Mouse (Mus musculus) midbrain, embryonic 15.5 days (tissue): ENCODE measurements at regions not wholly inside any gene's neighbourhood (a gene's known extent, or its start where the extent isn't known, plus 50 kb on each side); places are given as distances from the start of the nearest gene placed in this dataset.

Source experiments
- ATAC-seq: fragments of 200-750 bp; cut with Nextera tagmentation; replicated peaks from 2 replicates; pipeline ENCODE4 v1.8.0; 2017; ENCODE audit warnings: moderate TSS enrichment
- H3K27ac ChIP-seq: fragments of 300-500 bp; sonication (generic); 2 replicates; pipeline ENCODE4 v1.5.1; 2015; ENCODE audit warnings: mild to moderate bottlenecking, inconsistent platforms
- H3K27me3 ChIP-seq: fragments of 300-500 bp; sonication (generic); replicated peaks from 2 replicates; pipeline ENCODE4 v1.6.1; 2015; ENCODE audit warnings: inconsistent platforms
- H3K36me3 ChIP-seq: fragments of 300-500 bp; sonication (generic); replicated peaks from 2 replicates; pipeline ENCODE4 v1.6.1; 2015; ENCODE audit warnings: inconsistent platforms
- H3K4me1 ChIP-seq: fragments of 300-500 bp; sonication (generic); 2 replicates; pipeline ENCODE4 v1.6.1; 2015; ENCODE audit warnings: inconsistent platforms
- H3K4me2 ChIP-seq: fragments of 300-500 bp; sonication (generic); 2 replicates; pipeline ENCODE4 v1.6.1; 2015; ENCODE audit warnings: inconsistent platforms, mild to moderate bottlenecking, moderate library complexity
- H3K4me3 ChIP-seq: fragments of 300-500 bp; sonication (generic); 2 replicates; pipeline ENCODE4 v1.5.1; 2015; ENCODE audit warnings: mild to moderate bottlenecking, inconsistent platforms
- H3K9ac ChIP-seq: fragments of 300-500 bp; sonication (generic); 2 replicates; pipeline ENCODE4 v1.6.1; 2015; ENCODE audit warnings: mild to moderate bottlenecking, inconsistent platforms
- H3K9me3 ChIP-seq: fragments of 300-500 bp; sonication (generic); 2 replicates; pipeline ENCODE4 v1.6.1; 2016; ENCODE audit warnings: inconsistent platforms
- WGBS: fragments of 180-500 bp; shearing (Covaris S2); methylation state at CpG from one replicate; pipeline ENCODE4 v1.1.7; 2015; ENCODE audit warnings: mixed read lengths; 5-methylcytosine and 5-hydroxymethylcytosine counted together

- Histone ChIP-seq H3K4me3 (no peak overlapping the region), H3K27ac (no peak overlapping the region), H3K36me3 (no peaks in the 10 kb centered on the region), H3K27me3 (no peaks in the 10 kb centered on the region), H3K9ac (no peak overlapping the region), H3K9me3 (no peaks in the 10 kb centered on the region), H3K4me2 (no peak overlapping the region), H3K4me1 (no peaks in the 10 kb centered on the region)
- ATAC-seq, result no peak
These were observed 102.4 kb downstream of the Tmem182 start for GRCm38 (mm10) chr1:40907813-40908212.

GRCm38 (mm10) chr1:40913591-40913990 lies 108.2 kb downstream of the Tmem182 start:
- ATAC-seq, result no peak
- H3K27ac ChIP-seq, result no peak overlapping the region
- no peaks in the 10 kb centered on the region for H3K9me3 ChIP-seq
- H3K4me3 ChIP-seq, result no peak overlapping the region
- no peaks in the 10 kb centered on the region for H3K27me3 ChIP-seq
- no peaks in the 10 kb centered on the region for H3K36me3 ChIP-seq
- H3K4me1 ChIP-seq, result no peaks in the 10 kb centered on the region
- no peak overlapping the region for H3K4me2 ChIP-seq
- WGBS, result 64% methylated on average over 3 of the region's 3 CpGs
- H3K9ac ChIP-seq, result no peak overlapping the region

- H3K4me2 ChIP-seq, result no peak overlapping the region
- H3K9ac ChIP-seq, result no peak overlapping the region
- WGBS, result 83% methylated on average over 3 of the region's 3 CpGs
- H3K9me3 ChIP-seq, result no peaks in the 10 kb centered on the region
- H3K4me3 ChIP-seq, result no peak overlapping the region
- no peak for ATAC-seq
- no peaks in the 10 kb centered on the region for H3K4me1 ChIP-seq
- H3K27me3 ChIP-seq, result no peaks in the 10 kb centered on the region
- no peak overlapping the region for H3K27ac ChIP-seq
- H3K36me3 ChIP-seq, result no peaks in the 10 kb centered on the region
These were observed 118.9 kb downstream of the Tmem182 start for GRCm38 (mm10) chr1:40924271-40924670.

- Histone ChIP-seq H3K27ac (no peak overlapping the region), H3K9me3 (no peaks in the 10 kb centered on the region), H3K36me3 (no peaks in the 10 kb centered on the region), H3K27me3 (no peaks in the 10 kb centered on the region), H3K4me1 (no peaks in the 10 kb centered on the region), H3K4me3 (no peak overlapping the region), H3K4me2 (no peak overlapping the region), H3K9ac (no peak overlapping the region)
- no peak for ATAC-seq
- WGBS, result 62% methylated on average over 7 of the region's 7 CpGs
These were observed 119.4 kb downstream of the Tmem182 start for GRCm38 (mm10) chr1:40924780-40925179.

- no peaks in the 10 kb centered on the region for H3K9me3 ChIP-seq
- no peak overlapping the region for H3K27ac ChIP-seq
- 88% methylated on average over 5 of the region's 5 CpGs for WGBS
- H3K4me3 ChIP-seq, result no peak overlapping the region
- no peak overlapping the region for H3K4me2 ChIP-seq
- no peaks in the 10 kb centered on the region for H3K27me3 ChIP-seq
- no peak for ATAC-seq
- H3K36me3 ChIP-seq, result no peaks in the 10 kb centered on the region
- no peaks in the 10 kb centered on the region for H3K4me1 ChIP-seq
- no peak overlapping the region for H3K9ac ChIP-seq
These were observed 126.0 kb downstream of the Tmem182 start for GRCm38 (mm10) chr1:40931374-40931773.

- H3K4me3 ChIP-seq, result no peak overlapping the region
- ATAC-seq, result no peak
- WGBS, result 63% methylated on average over 3 of the region's 3 CpGs
These were observed 131.3 kb downstream of the Tmem182 start for GRCm38 (mm10) chr1:40936729-40937128.

GRCm38 (mm10) chr1:40942751-40943150 lies 137.3 kb downstream of the Tmem182 start:
- Histone ChIP-seq H3K27me3 (no peaks in the 10 kb centered on the region), H3K36me3 (no peaks in the 10 kb centered on the region), H3K9ac (no peak overlapping the region), H3K4me3 (no peak overlapping the region), H3K27ac (peak overlapping the region; percentile 60), H3K4me1 (peaks cover 10% of the 10 kb centered on the region; the same call in 1 of the 2 replicates), H3K9me3 (no peaks in the 10 kb centered on the region), H3K4me2 (peak overlapping the region; percentile 21; the same call in 1 of the 2 replicates)
- 74% methylated on average over 14 of the region's 14 CpGs for WGBS
- 0 out of 2 replicates have a peak, but pooled peaks have one; percentile 24 for ATAC-seq

More at GRCm38 (mm10) chr1:40936729-40937128, 131.3 kb downstream of the Tmem182 start:
- H3K4me1 ChIP-seq, result no peaks in the 10 kb centered on the region
- no peaks in the 10 kb centered on the region for H3K9me3 ChIP-seq
- H3K27ac ChIP-seq, result no peak overlapping the region
- H3K27me3 ChIP-seq, result no peaks in the 10 kb centered on the region
- no peak overlapping the region for H3K4me2 ChIP-seq
- no peaks in the 10 kb centered on the region for H3K36me3 ChIP-seq
- no peak overlapping the region for H3K9ac ChIP-seq

GRCm38 (mm10) chr1:40943165-40943564 lies 137.8 kb downstream of the Tmem182 start:
- 0 out of 2 replicates have a peak, but pooled peaks have one; percentile 42 for ATAC-seq
- WGBS, result 40% methylated on average over 7 of the region's 7 CpGs
- Histone ChIP-seq H3K9me3 (no peaks in the 10 kb centered on the region), H3K4me1 (peaks cover 10% of the 10 kb centered on the region; the same call in 1 of the 2 replicates), H3K9ac (no peak overlapping the region), H3K4me3 (no peak overlapping the region), H3K36me3 (no peaks in the 10 kb centered on the region), H3K27ac (peak overlapping the region; percentile 60), H3K4me2 (peak overlapping the region; percentile 21; the same call in 1 of the 2 replicates), H3K27me3 (no peaks in the 10 kb centered on the region)

- H3K4me1 ChIP-seq, result no peaks in the 10 kb centered on the region
- ATAC-seq, result no peak
- H3K27me3 ChIP-seq, result no peaks in the 10 kb centered on the region
- no peak overlapping the region for H3K4me2 ChIP-seq
- no peak overlapping the region for H3K4me3 ChIP-seq
- no peak overlapping the region for H3K27ac ChIP-seq
- 85% methylated on average over 5 of the region's 5 CpGs for WGBS
- H3K9ac ChIP-seq, result no peak overlapping the region
- H3K36me3 ChIP-seq, result no peaks in the 10 kb centered on the region
- H3K9me3 ChIP-seq, result no peaks in the 10 kb centered on the region
These were observed 145.2 kb downstream of the Tmem182 start for GRCm38 (mm10) chr1:40950641-40951040.

- 71% methylated on average over 14 of the region's 14 CpGs for WGBS
- Histone ChIP-seq H3K27ac (peak overlapping the region; percentile 39), H3K4me1 (no peaks in the 10 kb centered on the region), H3K4me2 (no peak overlapping the region), H3K27me3 (no peaks in the 10 kb centered on the region), H3K36me3 (no peaks in the 10 kb centered on the region), H3K4me3 (no peak overlapping the region), H3K9me3 (no peaks in the 10 kb centered on the region), H3K9ac (no peak overlapping the region)
- ATAC-seq, result peak; percentile 71
These were observed 149.3 kb downstream of the Tmem182 start for GRCm38 (mm10) chr1:40954720-40955163.

GRCm38 (mm10) chr1:40967768-40968504 lies 162.5 kb downstream of the Tmem182 start:
- H3K4me1 ChIP-seq, result no peaks in the 10 kb centered on the region
- no peaks in the 10 kb centered on the region for H3K9me3 ChIP-seq
- H3K9ac ChIP-seq, result no peak overlapping the region
- H3K36me3 ChIP-seq, result no peaks in the 10 kb centered on the region
- no peak overlapping the region for H3K4me3 ChIP-seq
- no peaks in the 10 kb centered on the region for H3K27me3 ChIP-seq
- H3K27ac ChIP-seq, result no peak overlapping the region
- no peak for ATAC-seq
- WGBS, result 69% methylated on average over 17 of the region's 17 CpGs
- H3K4me2 ChIP-seq, result no peak overlapping the region

GRCm38 (mm10) chr1:40983762-40984161 lies 178.4 kb downstream of the Tmem182 start:
- H3K9ac ChIP-seq, result no peak overlapping the region
- no peak overlapping the region for H3K27ac ChIP-seq
- no peak overlapping the region for H3K4me2 ChIP-seq
- H3K4me1 ChIP-seq, result no peaks in the 10 kb centered on the region
- 66% methylated on average over 2 of the region's 2 CpGs for WGBS
- ATAC-seq, result no peak
- H3K9me3 ChIP-seq, result no peaks in the 10 kb centered on the region
- H3K36me3 ChIP-seq, result no peaks in the 10 kb centered on the region
- no peak overlapping the region for H3K4me3 ChIP-seq
- H3K27me3 ChIP-seq, result no peaks in the 10 kb centered on the region

GRCm38 (mm10) chr1:40993327-40993726 lies 187.9 kb downstream of the Tmem182 start:
- H3K27ac ChIP-seq, result no peak overlapping the region
- WGBS, result 86% methylated on average over 4 of the region's 4 CpGs
- H3K27me3 ChIP-seq, result no peaks in the 10 kb centered on the region
- no peak overlapping the region for H3K4me2 ChIP-seq
- no peaks in the 10 kb centered on the region for H3K36me3 ChIP-seq
- ATAC-seq, result no peak
- no peak overlapping the region for H3K4me3 ChIP-seq
- no peaks in the 10 kb centered on the region for H3K4me1 ChIP-seq
- no peak overlapping the region for H3K9ac ChIP-seq
- no peaks in the 10 kb centered on the region for H3K9me3 ChIP-seq
